Mouse (Mus musculus): Measurements from ENCODE around the gene Plk3. TPM values are rescaled to one million over a fixed set of nuclear protein-coding genes. Genes with fewer than 3 reads are reported as not detected.

The Plk3 gene
- polyA plus RNA-seq, 1 experiment from 2014 or later = 2.8 TPM

- WGBS (ENCODE audit: insufficient replicate concordance) = 70% methylated on average over 3 of the region's 3 CpGs
- H3K4me3 ChIP-seq = no peak overlapping the region
- H3K4me1 ChIP-seq = peaks cover 32% of the 10 kb centered on the region
- H3K36me3 ChIP-seq = no peaks in the 10 kb centered on the region
- no peak for ATAC-seq
- H3K27ac ChIP-seq = no peak overlapping the region
- H3K9ac ChIP-seq = no peak overlapping the region
- H3K27me3 ChIP-seq (replicated peaks) = peaks cover 46% of the 10 kb centered on the region
- H3K4me2 ChIP-seq = no peak overlapping the region
- H3K9me3 ChIP-seq (replicated peaks) = no peaks in the 10 kb centered on the region
Measured at GRCm38 (mm10) chr4:117094626-117095361, 39.0 kb downstream of the Plk3 start.

GRCm38 (mm10) chr4:117090586-117090985 is 43.2 kb downstream of the Plk3 start:
- no peaks in the 10 kb centered on the region for H3K9me3 ChIP-seq (replicated peaks)
- ATAC-seq = peak; percentile 90
- H3K27me3 ChIP-seq (replicated peaks) = peaks cover 17% of the 10 kb centered on the region
- H3K4me2 ChIP-seq = peak overlapping the region; percentile 40
- peaks cover 22% of the 10 kb centered on the region for H3K36me3 ChIP-seq
- WGBS (ENCODE audit: insufficient replicate concordance) = 22% methylated on average over 7 of the region's 7 CpGs
- H3K27ac ChIP-seq = peak overlapping the region; percentile 85
- peak overlapping the region; percentile 36; the same call in 1 of the 2 replicates for H3K9ac ChIP-seq
- H3K4me1 ChIP-seq = peaks cover 54% of the 10 kb centered on the region
- H3K4me3 ChIP-seq = no peak overlapping the region

- Histone ChIP-seq H3K4me2 (peak overlapping the region; percentile 17; the same call in 1 of the 2 replicates), H3K4me1 (peaks cover 58% of the 10 kb centered on the region), H3K27ac (peak overlapping the region; percentile 85), H3K27me3 (replicated peaks) (no peaks in the 10 kb centered on the region), H3K9ac (peak overlapping the region; percentile 52; the same call in 1 of the 2 replicates), H3K4me3 (no peak overlapping the region), H3K9me3 (replicated peaks) (no peaks in the 10 kb centered on the region), H3K36me3 (peaks cover 38% of the 10 kb centered on the region)
- ATAC-seq = peak; percentile 38; the same call in 1 of the 2 replicates
- 72% methylated on average over 7 of the region's 7 CpGs for WGBS (ENCODE audit: insufficient replicate concordance)
Measured at GRCm38 (mm10) chr4:117087948-117088640, 45.7 kb downstream of the Plk3 start.

Small RNAs within 50 kb of the gene (microRNA-seq; reads per million reads assigned to microRNA genes)
- not detected for gene Gm22398

Other genes with a start within 250 kb of the Plk3 start
- 547 and 565 TPM in 2 replicates for gene Urod, start 139.6 kb downstream of the Plk3 start, polyA plus RNA-seq (2016; fragmentation: Nextera tagmentation; extraction: Ambion mirVana)
- gene Hectd3, start 138.6 kb downstream of the Plk3 start, polyA plus RNA-seq (2016; fragmentation: Nextera tagmentation; extraction: Ambion mirVana) = 11.8 TPM in 2 replicates
- 55.2 and 55.3 TPM in 2 replicates for gene Eif2b3, start 114.6 kb downstream of the Plk3 start, polyA plus RNA-seq (2016; fragmentation: Nextera tagmentation; extraction: Ambion mirVana)
- gene Ptch2, start 37.9 kb downstream of the Plk3 start, polyA plus RNA-seq (2016; fragmentation: Nextera tagmentation; extraction: Ambion mirVana) = 1.3 and 1.4 TPM in 2 replicates
- gene Btbd19, start 8.2 kb downstream of the Plk3 start, polyA plus RNA-seq (2016; fragmentation: Nextera tagmentation; extraction: Ambion mirVana) = 6.4 and 7.1 TPM in 2 replicates
- gene Tctex1d4, start 7.2 kb downstream of the Plk3 start, polyA plus RNA-seq (2016; fragmentation: Nextera tagmentation; extraction: Ambion mirVana) = not detected in 2 replicates
- gene Rps8, start 22.3 kb upstream of the Plk3 start, polyA plus RNA-seq (2016; fragmentation: Nextera tagmentation; extraction: Ambion mirVana) = 960 and 969 TPM in 2 replicates
- gene Kif2c, start 48.7 kb upstream of the Plk3 start, polyA plus RNA-seq (2016; fragmentation: Nextera tagmentation; extraction: Ambion mirVana) = 45.7 and 47.7 TPM in 2 replicates
- 1.8 and 2.3 TPM in 2 replicates for gene Tmem53, start 118.0 kb upstream of the Plk3 start, polyA plus RNA-seq (2016; fragmentation: Nextera tagmentation; extraction: Ambion mirVana)
- gene Armh1, start 118.2 kb upstream of the Plk3 start, polyA plus RNA-seq (2016; fragmentation: Nextera tagmentation; extraction: Ambion mirVana) = 0.17 TPM in 1 of 2 replicates, not detected in the other